Mouse (Mus musculus) ZHBTc4 (cell line): Measurements from ENCODE around the gene Gm2000.
"Not testable (repeated sequence)": the region's sequence is repeated elsewhere in the genome, so short reads cannot be mapped to it uniquely, and the experiment has no call there.

Experiments
- DNase-seq: peaks from one replicate; pipeline ENCODE4 v3.0.0-alpha.2; 2011; ENCODE audit warnings: low read depth, low spot score

The Gm2000 gene

DNA sequence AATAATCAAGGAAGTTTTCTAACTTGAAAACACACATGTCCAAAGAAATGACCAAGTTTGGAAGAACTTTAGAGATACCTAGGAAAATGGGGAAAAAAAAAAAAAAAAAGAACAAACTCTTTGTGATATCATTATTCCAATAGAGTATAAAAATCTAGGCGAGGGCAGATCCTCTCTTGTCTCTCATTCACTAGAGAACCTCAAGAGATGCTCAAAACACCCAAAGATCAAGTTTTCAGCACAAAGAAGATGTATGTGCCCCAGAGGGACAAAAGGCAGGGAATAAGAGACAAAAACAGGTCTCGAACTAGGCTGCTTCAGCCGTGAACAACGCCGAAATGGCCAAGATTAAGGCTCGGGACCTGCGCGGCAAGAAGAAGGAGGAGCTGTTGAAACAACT is at the start of gene Gm2000:
Gene Gm2000, plus strand, starts transcription at position 301 of the 400 bp plus-strand sequence.
- DNase-seq: no peak

DNA sequence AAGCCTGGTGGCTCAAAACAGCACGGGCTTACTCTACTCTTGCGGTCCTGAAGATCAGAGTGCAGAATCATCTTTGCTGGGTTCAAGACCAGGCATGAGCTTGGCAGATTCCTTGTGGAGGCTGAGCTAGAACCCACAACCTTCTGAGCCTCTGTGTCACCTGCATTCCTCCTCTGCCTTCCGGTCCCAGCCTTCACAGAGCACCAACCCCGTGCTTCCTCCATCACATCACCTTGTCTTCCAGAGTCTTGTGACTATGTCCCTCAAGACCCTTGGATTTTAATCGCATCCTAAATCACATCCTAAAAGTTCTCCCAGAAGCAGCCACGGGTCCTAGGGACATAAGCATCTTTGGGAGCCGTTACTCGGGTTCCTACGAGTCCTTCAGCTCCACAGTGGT is 42.7 kb upstream of the Gm2000 start:
- DNase-seq: no peak

DNA sequence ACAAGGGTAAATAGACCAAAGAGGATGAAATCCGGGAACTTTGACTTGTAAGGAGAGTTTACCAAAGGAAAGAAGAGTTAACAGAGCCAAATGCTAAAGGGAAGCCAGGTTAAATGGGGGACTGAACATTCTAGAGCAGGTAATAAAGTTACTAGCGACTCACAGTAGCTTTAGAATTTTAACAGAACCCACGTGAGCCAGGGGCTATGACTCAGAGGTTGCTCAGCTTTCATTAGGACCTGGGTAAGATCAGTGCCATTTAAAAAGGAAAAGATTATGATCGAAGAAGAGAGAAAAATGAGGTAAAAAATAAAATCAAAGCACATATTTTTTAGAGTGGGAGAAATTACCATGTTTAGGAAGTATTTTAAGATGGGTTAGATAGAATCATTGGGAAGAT is 25.0 kb upstream of the Gm2000 start:
- DNase-seq: no peak

DNA sequence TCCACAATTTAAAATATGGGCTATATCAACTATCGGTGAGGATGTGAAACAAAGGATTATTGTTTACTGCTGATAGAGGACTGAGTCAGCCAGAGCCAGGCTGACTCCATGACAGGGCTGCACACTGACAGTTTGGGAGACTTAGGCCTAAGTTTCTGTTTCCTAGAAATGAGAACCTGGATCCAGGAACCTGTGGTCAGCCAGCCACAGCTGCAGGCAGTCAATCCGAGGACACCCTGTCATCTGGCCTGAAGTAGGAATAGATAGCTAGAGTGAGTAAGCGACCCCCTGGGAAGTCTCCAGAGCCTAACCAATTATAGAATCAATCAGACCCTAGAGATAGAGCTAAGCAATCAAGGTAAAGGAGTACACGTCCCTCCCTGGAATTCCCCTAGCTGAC is 21.4 kb upstream of the Gm2000 start:
- DNase-seq: no peak

DNA sequence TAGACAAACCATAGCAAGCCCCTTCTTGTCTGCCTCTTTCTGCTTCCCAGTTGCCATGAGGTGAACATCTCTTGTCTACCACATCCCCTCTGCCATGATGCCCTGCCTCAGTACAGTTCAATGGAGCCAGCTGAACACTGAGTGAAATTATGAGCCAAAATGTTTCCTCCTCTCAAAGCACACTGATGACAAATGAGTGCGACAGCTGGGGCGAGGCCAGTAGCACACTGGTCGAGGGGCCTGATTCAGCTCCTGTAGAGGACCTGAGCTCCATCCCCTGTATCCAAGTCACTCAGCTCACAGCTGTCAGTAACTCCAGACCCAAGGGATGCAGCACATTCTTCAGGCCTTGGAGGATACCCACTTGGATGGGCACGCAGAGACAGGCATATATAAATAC is 20.2 kb upstream of the Gm2000 start:
- no peak for DNase-seq

DNA sequence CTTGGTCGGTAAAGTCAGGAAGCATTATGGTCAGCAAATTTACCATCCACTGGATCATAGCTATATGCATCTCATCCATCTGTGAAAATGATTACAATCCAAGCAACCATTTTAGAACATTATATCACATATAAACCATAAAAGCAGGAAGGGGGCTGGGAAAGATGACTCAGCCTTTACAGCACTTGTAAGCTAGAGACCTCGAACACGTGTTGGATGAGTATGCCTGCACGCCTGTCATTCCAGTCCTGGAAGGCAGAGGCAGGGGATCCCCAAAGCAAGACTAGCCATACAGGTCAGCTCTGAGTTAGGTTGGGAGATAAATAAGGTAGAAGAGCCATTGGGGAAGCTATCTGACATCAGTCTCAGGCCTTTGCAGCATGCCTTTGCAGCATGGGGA is 16.8 kb upstream of the Gm2000 start:
- no peak for DNase-seq

DNA sequence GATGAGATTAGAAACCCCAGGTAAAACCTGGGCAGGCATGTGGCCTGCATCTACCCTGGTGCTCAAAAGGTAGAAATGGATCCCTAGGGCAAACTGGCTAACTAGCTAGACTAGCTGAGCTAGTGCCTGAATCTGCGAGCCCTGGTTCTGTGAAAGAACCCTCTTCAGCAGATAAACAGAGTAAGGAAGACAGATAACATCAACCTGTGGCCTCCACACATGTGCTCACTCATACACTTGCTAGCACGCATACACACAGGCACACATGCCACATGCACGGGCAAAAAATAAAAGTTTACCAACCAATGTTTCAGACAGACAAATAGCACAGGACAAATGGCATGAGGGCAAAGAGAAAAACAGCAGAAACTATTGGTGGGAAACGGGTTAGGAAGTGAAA is 15.4 kb upstream of the Gm2000 start:
- no peak for DNase-seq

DNA sequence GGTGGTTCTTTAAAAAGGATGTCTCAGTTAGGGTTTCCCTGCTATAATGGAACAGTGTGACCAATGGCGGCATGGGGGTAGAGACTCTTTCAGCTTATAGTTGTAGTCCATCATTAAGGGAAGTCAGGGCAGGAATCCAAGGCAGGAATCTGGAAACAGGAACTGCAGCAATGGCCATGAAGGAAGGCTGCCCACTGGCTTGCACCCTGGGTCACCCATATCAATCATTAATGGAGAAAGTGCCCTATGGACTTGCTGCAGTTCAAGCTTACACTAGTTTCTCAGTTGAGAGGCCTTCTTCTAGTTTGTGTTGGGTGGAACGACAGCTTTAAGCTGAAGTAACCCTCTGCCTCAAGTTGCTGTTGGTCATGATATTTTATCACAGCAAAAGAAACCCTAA is 13.4 kb upstream of the Gm2000 start:
- DNase-seq: no peak

DNA sequence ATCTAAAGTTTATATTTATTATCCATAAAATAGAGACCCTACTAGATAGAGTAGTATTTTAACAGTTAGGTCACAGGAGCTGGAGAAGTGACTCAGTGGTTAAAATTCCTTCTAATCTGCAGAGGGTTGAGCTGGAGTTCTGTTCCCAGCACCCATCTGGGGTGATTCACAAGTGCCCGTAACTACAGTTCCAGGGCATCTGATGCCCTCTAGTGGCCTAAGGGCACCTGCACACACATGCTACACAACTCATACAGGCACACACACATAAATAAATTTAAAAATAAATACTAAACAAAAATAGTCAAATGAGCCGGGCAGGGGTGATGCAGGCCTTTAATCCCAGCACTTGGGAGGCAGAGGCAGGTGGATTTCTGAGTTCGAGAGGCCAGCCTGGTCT is 15.4 kb downstream of the Gm2000 start:
- DNase-seq: peak; percentile 49

DNA sequence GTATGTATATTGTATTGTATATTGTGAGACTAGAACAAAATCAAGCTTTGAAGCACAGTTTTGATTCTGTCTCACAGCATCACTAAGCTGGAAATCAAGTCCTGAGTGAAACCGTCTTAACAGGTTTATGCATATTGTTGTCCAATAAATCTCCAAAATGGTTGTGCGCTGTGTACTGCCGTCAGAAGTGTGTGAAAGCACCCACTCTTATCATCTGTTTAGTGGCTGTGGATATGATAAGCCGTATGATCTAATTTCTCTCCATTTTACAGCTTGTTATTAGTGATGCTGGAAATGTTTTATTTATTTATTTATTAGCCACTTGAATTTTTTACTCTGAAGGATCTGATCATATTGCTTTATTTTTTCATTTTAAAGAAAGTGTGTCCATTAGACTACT is 20.4 kb downstream of the Gm2000 start:
- no peak for DNase-seq

DNA sequence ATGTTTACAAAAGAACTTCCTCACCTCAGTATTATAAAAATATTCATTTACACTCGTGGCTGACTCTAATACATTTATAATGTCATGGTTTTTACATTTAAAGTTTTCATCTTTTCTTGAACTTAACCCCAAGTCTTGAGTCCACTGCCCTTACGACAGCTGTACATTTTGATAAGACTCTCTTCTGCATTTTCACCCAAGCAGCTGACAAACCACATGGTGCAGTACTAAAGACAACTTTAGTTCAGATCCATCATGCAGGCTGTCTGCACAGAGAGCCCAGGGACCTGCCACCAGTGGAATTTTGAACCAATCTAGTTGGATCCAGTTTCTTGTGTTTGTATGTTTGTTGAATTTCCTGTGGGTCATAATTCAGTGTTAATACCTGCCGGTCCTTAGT is 21.0 kb downstream of the Gm2000 start:
- DNase-seq: no peak

DNA sequence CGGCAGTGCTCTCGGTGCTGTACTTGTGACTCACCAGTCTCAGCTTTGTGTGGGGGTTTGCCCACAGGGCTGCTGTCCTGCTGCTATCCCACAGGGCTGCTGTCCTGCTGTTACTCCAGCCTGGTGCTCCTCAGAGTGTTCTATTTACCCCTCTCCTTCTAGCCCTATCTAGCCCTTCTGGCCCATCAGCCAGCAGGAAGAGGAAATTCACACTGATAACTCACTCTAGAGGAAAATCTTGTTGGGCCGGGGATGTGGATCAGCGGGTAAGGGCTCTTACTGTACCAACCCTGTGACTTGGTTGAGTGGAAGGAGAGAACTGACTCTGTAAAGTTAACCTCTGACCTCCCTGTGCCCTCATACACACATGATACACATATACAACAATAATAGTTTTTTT is 27.3 kb downstream of the Gm2000 start:
- DNase-seq: no peak

DNA sequence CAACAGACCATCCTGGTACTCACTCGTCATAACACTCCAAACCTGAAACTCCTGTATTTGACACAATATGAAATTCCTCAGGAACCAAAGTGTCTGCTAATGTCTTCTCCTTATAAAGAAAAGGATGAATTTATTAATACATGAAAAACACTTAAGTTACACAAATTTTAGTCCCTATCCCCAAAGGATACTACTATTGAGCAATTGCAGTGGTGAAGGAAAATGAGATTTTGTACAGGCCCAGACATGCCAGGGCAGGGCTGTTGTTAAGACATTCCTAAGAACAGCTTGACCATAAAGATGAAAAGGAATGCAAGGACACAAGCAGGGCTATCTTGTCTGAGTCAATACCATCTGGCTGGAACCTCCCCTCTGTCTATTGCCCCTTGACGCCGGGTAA is 34.3 kb downstream of the Gm2000 start:
- not testable (repeated sequence) for DNase-seq

DNA sequence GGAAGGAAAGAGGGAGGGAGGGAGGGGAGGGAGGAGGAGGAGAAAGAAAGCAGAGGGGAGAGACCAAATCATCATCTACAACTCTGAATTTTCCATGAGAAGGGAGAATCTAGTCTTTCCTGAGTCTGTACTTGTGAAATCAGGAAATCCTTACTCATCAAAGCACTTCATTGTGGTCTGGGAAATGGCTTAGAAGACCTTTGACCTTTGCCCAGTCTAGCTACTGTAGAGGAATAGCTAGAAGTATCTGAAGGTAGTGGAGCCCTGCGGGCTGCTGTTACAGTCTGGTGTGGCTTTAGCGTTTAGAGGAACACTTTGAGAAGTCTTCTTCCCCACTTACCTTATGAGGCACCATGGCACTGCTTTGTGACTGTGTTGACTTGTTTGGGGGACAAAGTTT is 36.7 kb downstream of the Gm2000 start:
- DNase-seq: no peak

DNA sequence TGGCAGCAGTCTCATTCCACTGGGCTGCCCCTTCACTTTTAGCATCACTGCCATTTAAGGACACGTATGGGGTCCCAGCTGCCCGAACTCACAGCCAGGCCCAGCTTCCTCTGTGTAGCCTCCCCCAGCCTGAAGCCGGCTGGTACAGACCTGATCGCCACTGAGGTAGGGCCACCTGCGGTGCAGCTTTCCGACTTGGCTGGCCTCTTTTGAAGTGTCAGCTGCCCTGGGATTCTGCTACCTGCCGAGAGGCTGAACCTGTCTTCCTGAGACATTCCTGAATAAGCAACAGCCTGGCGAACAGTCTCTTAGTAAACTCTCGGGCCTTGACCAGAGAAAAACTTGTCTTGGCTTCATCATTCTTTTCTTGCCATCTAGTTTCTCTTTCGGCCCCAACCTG is 37.4 kb downstream of the Gm2000 start:
- DNase-seq: peak; percentile 48

DNA sequence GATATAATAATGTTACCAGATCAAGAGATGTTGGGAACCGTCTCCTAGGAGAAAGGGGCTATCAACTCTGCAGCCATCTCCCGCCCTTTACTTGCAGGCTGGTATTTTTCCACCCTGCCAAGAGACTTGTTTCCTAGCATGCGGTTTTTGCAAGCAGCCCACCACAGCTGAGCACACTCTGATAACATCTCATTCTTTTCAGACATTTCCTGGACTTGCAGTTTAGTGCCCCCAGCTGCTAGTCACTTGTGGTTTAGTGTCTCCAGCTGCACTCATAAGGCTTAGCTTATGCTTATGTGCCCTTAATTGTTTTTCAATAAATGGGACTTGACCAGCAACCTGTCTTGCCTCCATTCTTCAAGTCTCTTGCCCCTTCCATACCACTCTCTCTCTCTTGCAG is 42.2 kb downstream of the Gm2000 start:
- DNase-seq: no peak

DNA sequence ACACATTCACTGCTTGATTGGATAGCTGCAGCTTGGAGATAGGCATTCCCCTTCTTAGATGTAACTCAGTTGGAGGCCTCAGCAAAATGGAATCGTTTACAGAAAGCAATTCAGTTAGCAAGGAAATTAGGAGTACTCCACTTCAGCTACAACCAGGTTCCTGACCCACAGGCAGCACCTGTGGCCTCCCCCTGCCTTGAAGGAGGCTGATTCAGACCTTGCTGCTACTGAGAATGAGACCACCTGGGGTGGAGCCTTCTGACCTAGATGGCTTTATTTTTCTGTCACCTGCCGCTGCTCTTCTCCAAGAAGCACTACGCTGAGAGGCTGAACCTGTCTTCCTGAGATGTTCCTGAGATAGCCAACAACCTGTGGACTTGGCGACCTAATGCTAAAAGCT is 42.7 kb downstream of the Gm2000 start:
- no peak for DNase-seq
